Comparison of ENCODE assay signal across 23 mouse cellular contexts in the genomic region with DNA sequence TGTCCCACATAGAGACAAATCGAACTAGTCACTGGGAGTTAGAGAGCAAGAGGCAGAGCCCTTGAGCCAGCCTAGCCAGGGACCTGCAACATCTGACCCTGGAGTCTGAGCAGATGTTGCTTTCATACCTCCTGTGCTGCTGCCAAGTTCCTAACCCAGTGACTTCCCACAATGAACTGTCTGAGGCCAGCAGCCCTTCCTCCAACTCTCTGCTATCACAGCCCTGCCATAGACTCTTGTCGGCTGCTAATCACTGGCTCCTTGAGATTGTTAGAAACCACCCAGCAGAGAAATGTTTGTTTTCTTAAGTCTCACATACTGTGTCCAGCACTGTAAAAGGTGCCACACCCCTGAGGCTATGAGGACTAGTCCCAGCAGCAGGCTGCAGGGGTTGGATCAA. TPM values are rescaled to one million over a fixed set of nuclear protein-coding genes. Genes with fewer than 3 reads are reported as not detected.
DNase-seq lines count a peak whose midpoint lies in the region; ATAC-seq lines count a peak whose summit lies in the region.
"Had no signal": no experiment of that assay in that cellular context is flagged by ENCODE, and none has a peak within 500 bp of the region (broad histone marks: within the 10 kb centered on the region; RNA-seq: fewer than 3 reads in every experiment).

No protein-coding gene starts in this region.

- H3K27me3 ChIP-seq in heart, embryonic 13.5 days (replicated peaks) = no peaks in the 10 kb centered on the region; the same call in 1 of the 2 replicates
- H3K27me3 ChIP-seq: forebrain, embryonic 12.5 days; limb, embryonic 12.5 days; liver, embryonic 12.5 days had no signal

- no peak overlapping the region for H3K4me3 ChIP-seq in heart, embryonic 13.5 days
- H3K4me3 ChIP-seq: forebrain, embryonic 12.5 days; limb, embryonic 12.5 days; liver, embryonic 12.5 days had no signal

- no peak for ATAC-seq in heart, embryonic 13.5 days (ENCODE audit: extremely low read depth, insufficient number of reproducible peaks, low FRiP score, low TSS enrichment)
- ATAC-seq: activated CD4-positive, CD25-positive, alpha-beta regulatory T cell, adult 4 months; CD4-positive, CD25-positive, alpha-beta regulatory T cell, adult 4 months; hindbrain, embryonic 16.5 days; liver, embryonic 12.5 days had no signal

- peaks cover 11% of the 10 kb centered on the region for H3K9me3 ChIP-seq in heart, embryonic 13.5 days
- H3K9me3 ChIP-seq: liver, embryonic 12.5 days had no signal

- H3K4me2 ChIP-seq in heart, embryonic 13.5 days = no peak overlapping the region
- H3K4me2 ChIP-seq: forebrain, embryonic 12.5 days; limb, embryonic 12.5 days; liver, embryonic 12.5 days; midbrain, embryonic 11.5 days had no signal

- 28% methylated on average over 2 of the region's 2 CpGs for WGBS in heart, embryonic 13.5 days

- 0 out of 2 replicates have a peak overlapping the region, but pooled peaks have one; percentile 15 for H3K27ac ChIP-seq in heart, embryonic 13.5 days (replicated peaks)
- H3K27ac ChIP-seq: forebrain, embryonic 12.5 days; limb, embryonic 12.5 days; liver, embryonic 12.5 days had no signal

- no peak overlapping the region for H3K9ac ChIP-seq in heart, embryonic 13.5 days
- H3K9ac ChIP-seq: forebrain, embryonic 12.5 days; limb, embryonic 12.5 days; liver, embryonic 12.5 days had no signal

- no peaks in the 10 kb centered on the region for H3K36me3 ChIP-seq in heart, embryonic 13.5 days
- H3K36me3 ChIP-seq: forebrain, embryonic 12.5 days; limb, embryonic 12.5 days; liver, embryonic 12.5 days had no signal

- peaks cover 19% of the 10 kb centered on the region for H3K4me1 ChIP-seq in heart, embryonic 13.5 days
- H3K4me1 ChIP-seq: forebrain, embryonic 12.5 days; limb, embryonic 12.5 days; liver, embryonic 12.5 days had no signal

- peak; percentile 52 for DNase-seq in adrenal gland, postnatal 14 days
- no peak for DNase-seq in adrenal gland, postnatal 25 days
- DNase-seq in heart, adult 8-10 months (ENCODE audit: low spot score) = no peak
- peak; percentile 16 for DNase-seq in lung, postnatal 14 days
- no peak for DNase-seq in lung, postnatal 10 days
- DNase-seq in urinary bladder, adult 2 months (ENCODE audit: low spot score) = no peak
- DNase-seq: cerebellum, adult 9-11 months; kidney, adult 2 months; lung, adult 2 months; right cerebral cortex, postnatal 25 days had no signal

RNA-seq across cellular contexts. Expression of gene Tpo, which starts 56.1 kb away (rescaled TPM):
- not detected in 2 replicates for total RNA-seq in adrenal gland, postnatal 14 days (2021)
- total RNA-seq in adrenal gland, postnatal 25 days (2021) = not detected in 2 replicates
- 0.08 TPM in 1 of 2 replicates, not detected in the other for polyA plus RNA-seq in heart, embryonic 13.5 days (2015; fragmentation: Nextera tagmentation; extraction: Ambion mirVana)
- not detected for total RNA-seq in heart, adult 8-10 months (2022)
- 0.19 and 0.32 TPM in 2 replicates for polyA plus RNA-seq in urinary bladder, adult 2 months (2012; rRNA removed)
- total RNA-seq: gastrocnemius, postnatal 4 days; heart, postnatal 36 days had no signal
- polyA plus RNA-seq: activated CD4-positive, CD25-positive, alpha-beta regulatory T cell, adult 4 months; CD4-positive, CD25-positive, alpha-beta regulatory T cell, adult 4 months; embryonic facial prominence, embryonic 11.5 days; forebrain, embryonic 12.5 days; kidney, adult 2 months; limb, embryonic 12.5 days; liver, embryonic 12.5 days; lung, adult 2 months; midbrain, embryonic 11.5 days; spleen, adult 2 months; stomach, embryonic 14.5 days had no signal

Comparison
In these comparisons a context has a peak if more than half of its experiments do, and no peak if none do; other contexts are left out.
1. DNase-seq: peak in adrenal gland, postnatal 14 days (single experiment) and lung, postnatal 14 days (single experiment); none in adrenal gland, postnatal 25 days (single experiment), heart, adult 8-10 months (single experiment), lung, postnatal 10 days (single experiment) and urinary bladder, adult 2 months (single experiment).